Comparison of ENCODE assay signal across 9 mouse cellular contexts in the genomic region with DNA sequence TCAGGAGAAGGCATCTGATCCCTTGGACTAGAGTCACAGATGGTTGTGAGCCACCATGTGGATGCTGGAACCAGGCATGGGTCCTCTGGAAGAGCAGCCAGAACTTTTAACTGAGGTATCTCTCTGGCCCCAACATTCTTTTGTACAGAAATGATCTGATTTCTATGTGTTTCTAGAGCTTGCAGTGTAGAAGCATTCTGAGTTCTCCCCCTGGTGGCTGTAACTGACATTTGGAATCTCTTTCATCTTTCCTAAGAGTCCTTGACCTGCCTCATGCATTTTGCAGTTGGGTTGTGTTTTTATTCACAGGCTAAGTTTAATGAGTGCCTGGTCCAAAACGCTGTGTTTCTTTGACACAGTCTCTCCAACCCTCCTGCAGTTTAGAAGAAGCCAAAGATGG. TPM values are rescaled to one million over a fixed set of nuclear protein-coding genes. Genes with fewer than 3 reads are reported as not detected.
DNase-seq lines count a peak whose midpoint lies in the region; ATAC-seq and TF ChIP-seq lines count a peak whose summit lies in the region.
"Had no signal": no experiment of that assay in that cellular context is flagged by ENCODE, and none has a peak within 500 bp of the region (broad histone marks: within the 10 kb centered on the region; RNA-seq: fewer than 3 reads in every experiment).

No protein-coding gene starts in this region.

- no peak for TF ChIP-seq EP300 in liver, postnatal 0 days (IDR thresholded peaks at IDR 0.05; ENCODE audit: low read depth)

- H3K36me3 ChIP-seq in forebrain, postnatal 0 days (ENCODE audit: insufficient read depth) = no peaks in the 10 kb centered on the region
- H3K36me3 ChIP-seq in forebrain, embryonic 15.5 days = no peaks in the 10 kb centered on the region
- H3K36me3 ChIP-seq in liver, postnatal 0 days (replicated peaks; ENCODE audit: insufficient read depth, low read length) = no peaks in the 10 kb centered on the region
- no peaks in the 10 kb centered on the region for H3K36me3 ChIP-seq in liver, embryonic 11.5 days (ENCODE audit: control insufficient read depth, insufficient read depth, low read length)

- TF ChIP-seq CTCF in forebrain, postnatal 0 days (IDR thresholded peaks at IDR 0.05; ENCODE audit: low read depth) = peak; percentile 70
- TF ChIP-seq CTCF in liver, postnatal 0 days (IDR thresholded peaks at IDR 0.05; ENCODE audit: low read depth) = peak; percentile 45; the same call in 1 of the 2 replicates

- no peaks in the 10 kb centered on the region for H3K4me1 ChIP-seq in forebrain, postnatal 0 days (ENCODE audit: insufficient read depth)
- H3K4me1 ChIP-seq in forebrain, embryonic 15.5 days = no peaks in the 10 kb centered on the region
- no peaks in the 10 kb centered on the region for H3K4me1 ChIP-seq in liver, postnatal 0 days (ENCODE audit: insufficient read depth)
- H3K4me1 ChIP-seq in liver, embryonic 11.5 days (replicated peaks; ENCODE audit: control insufficient read depth, insufficient read depth, low read length) = no peaks in the 10 kb centered on the region

- H3K27me3 ChIP-seq in forebrain, postnatal 0 days (ENCODE audit: insufficient read depth, low read length) = no peaks in the 10 kb centered on the region
- H3K27me3 ChIP-seq in forebrain, embryonic 15.5 days = no peaks in the 10 kb centered on the region
- H3K27me3 ChIP-seq in liver, postnatal 0 days (ENCODE audit: insufficient read depth, low read length) = no peaks in the 10 kb centered on the region
- H3K27me3 ChIP-seq in liver, embryonic 11.5 days (replicated peaks; ENCODE audit: control insufficient read depth, insufficient read depth, low read length) = no peaks in the 10 kb centered on the region

- WGBS in forebrain, postnatal 0 days = 18% methylated on average over 1 of the region's 1 CpGs
- WGBS in forebrain, embryonic 15.5 days = 21% methylated on average over 1 of the region's 1 CpGs
- 22% methylated on average over 1 of the region's 1 CpGs for WGBS in liver, postnatal 0 days (ENCODE audit: insufficient replicate concordance)
- 18% methylated on average over 1 of the region's 1 CpGs for WGBS in liver, embryonic 11.5 days

- no peak overlapping the region for H3K4me2 ChIP-seq in forebrain, postnatal 0 days (ENCODE audit: low read depth)
- H3K4me2 ChIP-seq in forebrain, embryonic 15.5 days (replicated peaks) = no peak overlapping the region
- no peak overlapping the region for H3K4me2 ChIP-seq in liver, postnatal 0 days (ENCODE audit: low read depth, low read length)
- H3K4me2 ChIP-seq in liver, embryonic 11.5 days = no peak overlapping the region

- ATAC-seq in forebrain, postnatal 0 days = no peak
- no peak for ATAC-seq in forebrain, embryonic 15.5 days (replicated peaks)
- no peak for ATAC-seq in liver, postnatal 0 days
- no peak for ATAC-seq in liver, embryonic 11.5 days (replicated peaks; ENCODE audit: low FRiP score)

- no peak overlapping the region for H3K27ac ChIP-seq in forebrain, postnatal 0 days (ENCODE audit: low read depth, low read length)
- H3K27ac ChIP-seq in forebrain, embryonic 15.5 days (replicated peaks) = no peak overlapping the region
- no peak overlapping the region for H3K27ac ChIP-seq in liver, postnatal 0 days (ENCODE audit: low read depth)
- H3K27ac ChIP-seq in liver, embryonic 11.5 days (ENCODE audit: low read depth, low read length) = no peak overlapping the region

- H3K4me3 ChIP-seq in forebrain, postnatal 0 days (ENCODE audit: low read depth, low read length) = no peak overlapping the region
- H3K4me3 ChIP-seq in forebrain, embryonic 15.5 days = no peak overlapping the region
- H3K4me3 ChIP-seq in liver, postnatal 0 days (ENCODE audit: low read depth, low read length) = no peak overlapping the region
- no peak overlapping the region for H3K4me3 ChIP-seq in liver, embryonic 11.5 days (ENCODE audit: low read depth, low read length)
- H3K4me3 ChIP-seq: erythroblast, embryonic 14.5 days had no signal

- H3K9ac ChIP-seq in forebrain, postnatal 0 days = no peak overlapping the region
- H3K9ac ChIP-seq in forebrain, embryonic 15.5 days (replicated peaks) = no peak overlapping the region
- no peak overlapping the region for H3K9ac ChIP-seq in liver, postnatal 0 days (replicated peaks)
- no peak overlapping the region for H3K9ac ChIP-seq in liver, embryonic 11.5 days (ENCODE audit: low read depth, low read length)

- peak; percentile 39 for DNase-seq in forebrain, postnatal 0 days
- no peak for DNase-seq in liver, postnatal 0 days
- no peak for DNase-seq in liver, embryonic 11.5 days (ENCODE audit: low spot score)
- peak; percentile 80 for DNase-seq in brain, adult 2 months (ENCODE audit: low read depth, low spot score)
- peak; percentile 75 for DNase-seq in lung, postnatal 36 days
- no peak for DNase-seq in right cerebral cortex, postnatal 36 days (ENCODE audit: low spot score in 2 of 2)
- DNase-seq in spleen, postnatal 14 days (ENCODE audit: low spot score in 2 of 2) = no peak

- H3K9me3 ChIP-seq in forebrain, postnatal 0 days (ENCODE audit: low read length) = no peaks in the 10 kb centered on the region
- H3K9me3 ChIP-seq in forebrain, embryonic 15.5 days = no peaks in the 10 kb centered on the region
- H3K9me3 ChIP-seq in liver, postnatal 0 days (ENCODE audit: low read length) = no peaks in the 10 kb centered on the region
- no peaks in the 10 kb centered on the region for H3K9me3 ChIP-seq in liver, embryonic 11.5 days (ENCODE audit: control insufficient read depth, low read length)

RNA-seq across cellular contexts. Expression of a gene that starts 43.2 kb away (rescaled TPM):
- total RNA-seq in forebrain, postnatal 0 days (2014; rRNA removed) = 12.9 and 31.7 TPM in 2 replicates
- polyA plus RNA-seq in forebrain, postnatal 0 days (2015; fragmentation: Nextera tagmentation; extraction: Ambion mirVana) = 33.5 and 34.5 TPM in 2 replicates
- polyA plus RNA-seq in forebrain, embryonic 15.5 days (2015; fragmentation: Nextera tagmentation; extraction: Ambion mirVana) = 25.5 and 26.5 TPM in 2 replicates
- polyA plus RNA-seq in liver, postnatal 0 days (2015; fragmentation: Nextera tagmentation; extraction: Ambion mirVana) = 12.1 and 12.9 TPM in 2 replicates
- polyA plus RNA-seq in liver, embryonic 11.5 days (2014; fragmentation: Nextera tagmentation; extraction: Ambion mirVana) = 74.0 and 80.1 TPM in 2 replicates

Comparison
In these comparisons a context has a peak if more than half of its experiments do, and no peak if none do; other contexts are left out.
1. DNase-seq: peak in forebrain, postnatal 0 days (single experiment), brain, adult 2 months (single experiment) and lung, postnatal 36 days (single experiment); none in liver, postnatal 0 days (single experiment), liver, embryonic 11.5 days (single experiment), right cerebral cortex, postnatal 36 days (0 of 2) and spleen, postnatal 14 days (0 of 2).